Mouse (Mus musculus): ENCODE results near the gene Arl3. TPM values are rescaled to one million over a fixed set of nuclear protein-coding genes. Genes with fewer than 3 reads are reported as not detected.
A peak's percentile ranks its signal among the peaks of the same experiment; 100 is the strongest.

Gene Arl3
- total RNA-seq, 1 experiment: 39.7 TPM

DNA sequence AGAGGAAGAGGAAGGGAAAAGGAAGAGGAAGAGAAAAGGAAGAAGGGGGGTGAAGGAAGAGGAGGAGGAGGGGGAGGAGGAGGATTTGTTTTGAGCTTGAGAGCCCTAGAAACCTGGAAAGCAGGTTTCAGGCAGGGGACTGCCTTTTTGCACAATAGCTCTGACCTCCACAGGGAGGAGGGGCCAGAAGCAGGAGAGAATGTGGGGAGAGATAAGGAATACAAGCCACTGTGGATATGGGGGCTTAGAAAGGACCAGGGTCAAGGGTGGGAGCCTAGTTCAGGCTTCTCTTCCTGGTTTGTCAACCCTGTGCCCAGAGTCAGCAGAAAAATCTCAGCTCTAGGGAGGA is 49.9 kb downstream of the Arl3 start:
- DNase-seq (ENCODE audit: low read depth, low spot score): no peak
- Histone ChIP-seq H3K27ac (ENCODE audit: insufficient read depth, low read depth, low read length, poor library complexity, severe bottlenecking) (no peak overlapping the region; the same call in 1 of the 2 replicates), H3K9me3 (ENCODE audit: control insufficient read depth, insufficient read depth, low read depth, low read length) (no peaks in the 10 kb centered on the region), H3K36me3 (ENCODE audit: control insufficient read depth, insufficient read depth, low read length, poor library complexity, severe bottlenecking) (no peaks in the 10 kb centered on the region), H3K4me1 (ENCODE audit: control insufficient read depth in 2 of 2, insufficient read depth in 2 of 2, low read length in 2 of 2, poor library complexity in 1 of 2) (peaks cover 4 to 50% of the 10 kb centered on the region in 2 experiments; a peak in 3 of 4 replicates), H3K4me3 (ENCODE audit: insufficient read depth in 1 of 2, low read depth in 1 of 2, low read length in 2 of 2, poor library complexity in 1 of 2, severe bottlenecking in 1 of 2) (peak overlapping the region in 1 of 2 experiments; percentile 60; a peak in 1 of 4 replicates), H3K9ac (ENCODE audit: insufficient read depth, low read depth, low read length, poor library complexity, severe bottlenecking) (peak overlapping the region; percentile 24; the same call in 1 of the 2 replicates)
- in situ Hi-C loops (cut with MboI; ENCODE audit: low sequenced_read_pairs in 2 of 2, unreplicated experiment in 2 of 2): no loop called here
- TF ChIP-seq HCFC1 (IDR thresholded peaks at IDR 0.05; ENCODE audit: borderline replicate concordance, insufficient read depth, low read length) (no peak), ZC3H11A (IDR thresholded peaks at IDR 0.05; ENCODE audit: borderline replicate concordance, low read depth, low read length) (no peak), CHD2 (IDR thresholded peaks at IDR 0.05; ENCODE audit: low read depth, low read length) (no peak), ZNF384 (IDR thresholded peaks at IDR 0.05; ENCODE audit: low read depth, low read length) (no peak), MAFK (IDR thresholded peaks at IDR 0.05; ENCODE audit: insufficient read depth, low read depth, low read length) (no peak)

- Histone ChIP-seq H3K36me3 (ENCODE audit: control insufficient read depth, insufficient read depth, low read length, poor library complexity, severe bottlenecking) (no peaks in the 10 kb centered on the region), H3K4me1 (ENCODE audit: control insufficient read depth in 2 of 2, insufficient read depth in 2 of 2, low read length in 2 of 2, poor library complexity in 1 of 2) (peaks cover 4 to 53% of the 10 kb centered on the region in 2 experiments; a peak in 3 of 4 replicates), H3K9me3 (ENCODE audit: control insufficient read depth, insufficient read depth, low read depth, low read length) (no peaks in the 10 kb centered on the region), H3K4me3 (ENCODE audit: insufficient read depth in 1 of 2, low read depth in 1 of 2, low read length in 2 of 2, poor library complexity in 1 of 2, severe bottlenecking in 1 of 2) (no peak overlapping the region), H3K9ac (ENCODE audit: insufficient read depth, low read depth, low read length, poor library complexity, severe bottlenecking) (peak overlapping the region; percentile 26; the same call in 1 of the 2 replicates), H3K27ac (ENCODE audit: insufficient read depth, low read depth, low read length, poor library complexity, severe bottlenecking) (peak overlapping the region; percentile 61; the same call in 1 of the 2 replicates)
- no peak for TF ChIP-seq CHD2 (IDR thresholded peaks at IDR 0.05; ENCODE audit: low read depth, low read length)
- in situ Hi-C loops (cut with MboI; ENCODE audit: low sequenced_read_pairs in 2 of 2, unreplicated experiment in 2 of 2): no loop called here
- DNase-seq (ENCODE audit: low read depth, low spot score): no peak
Observed at GRCm38 (mm10) chr19:46522433-46523044, 50.5 kb downstream of the Arl3 start.

DNA sequence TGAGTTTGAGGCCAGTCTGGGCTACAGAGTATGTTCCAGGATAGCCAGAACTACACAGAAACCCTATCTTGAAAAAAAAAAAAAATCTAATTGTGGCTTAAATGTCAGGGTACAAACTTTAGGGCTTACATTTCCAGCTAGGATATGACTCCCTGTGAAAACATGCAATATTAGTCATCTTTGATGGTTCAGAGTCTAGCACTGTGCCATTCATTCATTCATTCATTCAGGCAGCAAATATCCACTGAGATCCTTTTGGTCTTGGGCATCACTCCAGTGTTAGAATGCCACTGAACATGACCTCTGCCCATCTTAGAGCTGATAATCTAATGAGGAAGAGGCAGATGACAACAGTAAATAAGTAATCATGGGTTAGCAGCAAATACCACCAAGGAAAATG is 51.3 kb downstream of the Arl3 start:
- H3K27ac ChIP-seq (ENCODE audit: insufficient read depth, low read depth, low read length, poor library complexity, severe bottlenecking): no peak overlapping the region
- TF ChIP-seq CHD2 (IDR thresholded peaks at IDR 0.05; ENCODE audit: low read depth, low read length) (no peak), ZNF384 (IDR thresholded peaks at IDR 0.05; ENCODE audit: low read depth, low read length) (no peak), ZC3H11A (IDR thresholded peaks at IDR 0.05; ENCODE audit: borderline replicate concordance, low read depth, low read length) (no peak), HCFC1 (IDR thresholded peaks at IDR 0.05; ENCODE audit: borderline replicate concordance, insufficient read depth, low read length) (no peak), MAFK (IDR thresholded peaks at IDR 0.05; ENCODE audit: insufficient read depth, low read depth, low read length) (no peak)
- in situ Hi-C loops (cut with MboI; ENCODE audit: low sequenced_read_pairs in 2 of 2, unreplicated experiment in 2 of 2): no loop called here
- H3K9ac ChIP-seq (ENCODE audit: insufficient read depth, low read depth, low read length, poor library complexity, severe bottlenecking): no peak overlapping the region
- peaks cover 3 to 53% of the 10 kb centered on the region in 2 experiments; a peak in 3 of 4 replicates for H3K4me1 ChIP-seq (ENCODE audit: control insufficient read depth in 2 of 2, insufficient read depth in 2 of 2, low read length in 2 of 2, poor library complexity in 1 of 2)
- H3K36me3 ChIP-seq (ENCODE audit: control insufficient read depth, insufficient read depth, low read length, poor library complexity, severe bottlenecking): no peaks in the 10 kb centered on the region
- no peak for DNase-seq (ENCODE audit: low read depth, low spot score)
- H3K9me3 ChIP-seq (ENCODE audit: control insufficient read depth, insufficient read depth, low read depth, low read length): no peaks in the 10 kb centered on the region
- no peak overlapping the region for H3K4me3 ChIP-seq (ENCODE audit: insufficient read depth in 1 of 2, low read depth in 1 of 2, low read length in 2 of 2, poor library complexity in 1 of 2, severe bottlenecking in 1 of 2)

DNA sequence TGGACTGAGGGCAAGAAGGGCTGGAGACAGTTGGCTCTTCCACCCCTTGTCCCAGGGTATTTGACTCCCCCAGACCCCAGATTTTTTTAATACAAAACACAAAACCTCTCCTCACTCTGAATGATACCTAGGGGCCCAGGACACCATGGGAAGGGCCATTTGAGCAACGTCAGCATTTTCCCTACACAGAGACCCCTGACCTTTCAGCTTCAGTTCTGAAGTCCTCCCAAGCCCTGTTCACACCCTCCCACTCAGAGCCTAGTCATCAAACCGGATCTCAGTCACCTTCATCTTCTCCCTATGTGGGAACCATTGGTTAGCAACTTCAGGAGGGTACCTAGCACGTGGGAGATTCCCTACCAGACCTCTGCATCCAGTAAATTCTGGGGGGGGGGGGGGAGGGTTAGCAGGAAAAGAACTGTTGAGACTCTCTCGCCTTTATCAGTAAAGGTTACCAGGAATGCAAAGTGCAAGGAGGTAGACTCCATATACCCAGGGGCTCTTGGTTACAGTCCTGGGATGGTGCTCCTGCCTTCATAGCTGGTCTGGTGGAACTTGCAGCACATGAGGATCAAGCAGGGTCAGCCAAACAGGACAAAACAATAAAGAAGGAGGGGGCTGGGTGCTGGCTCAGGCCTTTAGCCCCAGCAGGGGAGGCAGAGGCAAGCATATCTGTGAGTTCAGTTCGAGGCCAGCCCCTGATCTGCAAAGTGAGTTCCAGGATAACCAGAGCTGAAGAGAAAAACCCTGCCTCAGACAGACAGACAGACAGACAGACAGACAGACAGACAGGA is 54.0 kb downstream of the Arl3 start:
- TF ChIP-seq MAFK (IDR thresholded peaks at IDR 0.05; ENCODE audit: insufficient read depth, low read depth, low read length): peak; percentile 95
- TF ChIP-seq HCFC1 (IDR thresholded peaks at IDR 0.05; ENCODE audit: borderline replicate concordance, insufficient read depth, low read length): no peak
- H3K9me3 ChIP-seq (ENCODE audit: control insufficient read depth, insufficient read depth, low read depth, low read length): no peaks in the 10 kb centered on the region
- in situ Hi-C loops (cut with MboI; ENCODE audit: low sequenced_read_pairs in 2 of 2, unreplicated experiment in 2 of 2): no loop called here
- H3K36me3 ChIP-seq (ENCODE audit: control insufficient read depth, insufficient read depth, low read length, poor library complexity, severe bottlenecking): peaks cover 13% of the 10 kb centered on the region
- H3K9ac ChIP-seq (ENCODE audit: insufficient read depth, low read depth, low read length, poor library complexity, severe bottlenecking): no peak overlapping the region; the same call in 1 of the 2 replicates
- DNase-seq (ENCODE audit: low read depth, low spot score): no peak
- H3K27ac ChIP-seq (ENCODE audit: insufficient read depth, low read depth, low read length, poor library complexity, severe bottlenecking): no peak overlapping the region; the same call in 1 of the 2 replicates
- no peak overlapping the region for H3K4me3 ChIP-seq (ENCODE audit: insufficient read depth in 1 of 2, low read depth in 1 of 2, low read length in 2 of 2, poor library complexity in 1 of 2, severe bottlenecking in 1 of 2)
- peaks cover 2 to 43% of the 10 kb centered on the region in 2 experiments; a peak in 3 of 4 replicates for H3K4me1 ChIP-seq (ENCODE audit: control insufficient read depth in 2 of 2, insufficient read depth in 2 of 2, low read length in 2 of 2, poor library complexity in 1 of 2)

All from ES-E14 (cell line).